Mouse (Mus musculus): ENCODE measurements around the gene Tln2. TPM values are rescaled to one million over a fixed set of nuclear protein-coding genes. Genes with fewer than 3 reads are reported as not detected.

Tln2 gene
- polyA plus RNA-seq, 1 experiment from 2014 or later, result 22.9 TPM

- Histone ChIP-seq H3K27me3 (ENCODE audit: insufficient read depth, poor library complexity, severe bottlenecking) (no peaks in the 10 kb centered on the region), H3K9me3 (no peaks in the 10 kb centered on the region), H3K36me3 (no peaks in the 10 kb centered on the region), H3K27ac (no peak overlapping the region), H3K4me1 (replicated peaks) (peaks cover 11% of the 10 kb centered on the region), H3K4me3 (no peak overlapping the region)
- no peak for DNase-seq (ENCODE audit: low spot score)
- WGBS, result 66% methylated on average over 10 of the region's 10 CpGs
Observed at GRCm38 (mm10) chr9:67191488-67192331, 367.8 kb downstream of the Tln2 start.

GRCm38 (mm10) chr9:67187686-67188085, 371.8 kb downstream of the Tln2 start:
- H3K9me3 ChIP-seq, result no peaks in the 10 kb centered on the region
- H3K27me3 ChIP-seq (ENCODE audit: insufficient read depth, poor library complexity, severe bottlenecking), result no peaks in the 10 kb centered on the region
- no peaks in the 10 kb centered on the region for H3K36me3 ChIP-seq
- WGBS, result 89% methylated on average over 5 of the region's 5 CpGs
- no peak for DNase-seq (ENCODE audit: low spot score)
- peaks cover 11% of the 10 kb centered on the region; the same call in 1 of the 2 replicates for H3K4me1 ChIP-seq (replicated peaks)
- no peak overlapping the region for H3K4me3 ChIP-seq
- no peak overlapping the region for H3K27ac ChIP-seq

- Histone ChIP-seq H3K4me1 (replicated peaks) (peaks cover 10% of the 10 kb centered on the region; the same call in 1 of the 2 replicates), H3K4me3 (no peak overlapping the region), H3K27me3 (ENCODE audit: insufficient read depth, poor library complexity, severe bottlenecking) (no peaks in the 10 kb centered on the region), H3K9me3 (no peaks in the 10 kb centered on the region), H3K27ac (no peak overlapping the region), H3K36me3 (no peaks in the 10 kb centered on the region)
- no peak for DNase-seq (ENCODE audit: low spot score)
- WGBS, result 92% methylated on average over 4 of the region's 4 CpGs
Observed at GRCm38 (mm10) chr9:67187182-67187581, 372.3 kb downstream of the Tln2 start.

GRCm38 (mm10) chr9:67184556-67184955, 374.9 kb downstream of the Tln2 start:
- no peak overlapping the region for H3K4me3 ChIP-seq
- 83% methylated on average over 2 of the region's 2 CpGs for WGBS
- no peak overlapping the region for H3K27ac ChIP-seq
- 0 out of 2 replicates have a peak, but pooled peaks cover 3% of the 10 kb centered on the region for H3K4me1 ChIP-seq (replicated peaks)
- DNase-seq (ENCODE audit: low spot score), result no peak
- no peaks in the 10 kb centered on the region for H3K36me3 ChIP-seq
- 0 out of 2 replicates have a peak, but pooled peaks cover 3% of the 10 kb centered on the region for H3K9me3 ChIP-seq
- no peaks in the 10 kb centered on the region for H3K27me3 ChIP-seq (ENCODE audit: insufficient read depth, poor library complexity, severe bottlenecking)

- DNase-seq (ENCODE audit: low spot score), result no peak
- H3K9me3 ChIP-seq, result 0 out of 2 replicates have a peak, but pooled peaks cover 3% of the 10 kb centered on the region
- H3K4me1 ChIP-seq (replicated peaks), result peaks cover 7% of the 10 kb centered on the region; the same call in 1 of the 2 replicates
- no peaks in the 10 kb centered on the region for H3K27me3 ChIP-seq (ENCODE audit: insufficient read depth, poor library complexity, severe bottlenecking)
- H3K36me3 ChIP-seq, result no peaks in the 10 kb centered on the region
- 80% methylated on average over 2 of the region's 2 CpGs for WGBS
- H3K4me3 ChIP-seq, result no peak overlapping the region
- no peak overlapping the region for H3K27ac ChIP-seq
Observed at GRCm38 (mm10) chr9:67183520-67183919, 376.0 kb downstream of the Tln2 start.

- Histone ChIP-seq H3K27me3 (ENCODE audit: insufficient read depth, poor library complexity, severe bottlenecking) (no peaks in the 10 kb centered on the region), H3K4me1 (replicated peaks) (peaks cover 9% of the 10 kb centered on the region; the same call in 1 of the 2 replicates), H3K27ac (0 out of 2 replicates have a peak overlapping the region, but pooled peaks have one; percentile 8), H3K9me3 (0 out of 2 replicates have a peak, but pooled peaks cover 3% of the 10 kb centered on the region), H3K36me3 (no peaks in the 10 kb centered on the region), H3K4me3 (no peak overlapping the region)
- WGBS, result 70% methylated on average over 6 of the region's 6 CpGs
- peak; percentile 7 for DNase-seq (ENCODE audit: low spot score)
Observed at GRCm38 (mm10) chr9:67182006-67182405, 377.5 kb downstream of the Tln2 start.

- WGBS, result 85% methylated on average over 1 of the region's 1 CpGs
- Histone ChIP-seq H3K4me1 (replicated peaks) (peaks cover 9% of the 10 kb centered on the region; the same call in 1 of the 2 replicates), H3K9me3 (0 out of 2 replicates have a peak, but pooled peaks cover 3% of the 10 kb centered on the region), H3K4me3 (no peak overlapping the region), H3K36me3 (no peaks in the 10 kb centered on the region), H3K27me3 (ENCODE audit: insufficient read depth, poor library complexity, severe bottlenecking) (no peaks in the 10 kb centered on the region), H3K27ac (0 out of 2 replicates have a peak overlapping the region, but pooled peaks have one; percentile 23)
- no peak for DNase-seq (ENCODE audit: low spot score)
Observed at GRCm38 (mm10) chr9:67178709-67179108, 380.8 kb downstream of the Tln2 start.

- Histone ChIP-seq H3K27me3 (ENCODE audit: insufficient read depth, poor library complexity, severe bottlenecking) (no peaks in the 10 kb centered on the region), H3K4me3 (no peak overlapping the region), H3K27ac (0 out of 2 replicates have a peak overlapping the region, but pooled peaks have one; percentile 23), H3K36me3 (no peaks in the 10 kb centered on the region), H3K9me3 (0 out of 2 replicates have a peak, but pooled peaks cover 3% of the 10 kb centered on the region), H3K4me1 (replicated peaks) (peaks cover 9% of the 10 kb centered on the region; the same call in 1 of the 2 replicates)
- no peak for DNase-seq (ENCODE audit: low spot score)
- 68% methylated on average over 5 of the region's 5 CpGs for WGBS
Observed at GRCm38 (mm10) chr9:67178203-67178602, 381.3 kb downstream of the Tln2 start.

GRCm38 (mm10) chr9:67176073-67176472, 383.4 kb downstream of the Tln2 start:
- 81% methylated on average over 8 of the region's 8 CpGs for WGBS
- no peak for DNase-seq (ENCODE audit: low spot score)

GRCm38 (mm10) chr9:67173816-67174215, 385.7 kb downstream of the Tln2 start:
- H3K9me3 ChIP-seq, result peaks cover 10% of the 10 kb centered on the region
- no peak for DNase-seq (ENCODE audit: low spot score)
- H3K4me3 ChIP-seq, result no peak overlapping the region
- WGBS, result 88% methylated on average over 6 of the region's 6 CpGs
- H3K4me1 ChIP-seq (replicated peaks), result peaks cover 12% of the 10 kb centered on the region
- no peaks in the 10 kb centered on the region for H3K36me3 ChIP-seq
- no peak overlapping the region for H3K27ac ChIP-seq
- no peaks in the 10 kb centered on the region for H3K27me3 ChIP-seq (ENCODE audit: insufficient read depth, poor library complexity, severe bottlenecking)

More at GRCm38 (mm10) chr9:67176073-67176472, 383.4 kb downstream of the Tln2 start:
- Histone ChIP-seq H3K9me3 (peaks cover 8% of the 10 kb centered on the region), H3K4me3 (no peak overlapping the region), H3K27ac (no peak overlapping the region), H3K27me3 (ENCODE audit: insufficient read depth, poor library complexity, severe bottlenecking) (no peaks in the 10 kb centered on the region), H3K4me1 (replicated peaks) (peaks cover 6% of the 10 kb centered on the region; the same call in 1 of the 2 replicates), H3K36me3 (no peaks in the 10 kb centered on the region)

- Histone ChIP-seq H3K4me3 (no peak overlapping the region), H3K27me3 (ENCODE audit: insufficient read depth, poor library complexity, severe bottlenecking) (no peaks in the 10 kb centered on the region), H3K36me3 (no peaks in the 10 kb centered on the region), H3K27ac (no peak overlapping the region), H3K4me1 (replicated peaks) (peaks cover 7% of the 10 kb centered on the region; the same call in 1 of the 2 replicates), H3K9me3 (peaks cover 10% of the 10 kb centered on the region)
- WGBS, result 93% methylated on average over 4 of the region's 4 CpGs
- no peak for DNase-seq (ENCODE audit: low spot score)
Observed at GRCm38 (mm10) chr9:67173154-67173553, 386.3 kb downstream of the Tln2 start.

GRCm38 (mm10) chr9:67171409-67171808, 388.1 kb downstream of the Tln2 start:
- Histone ChIP-seq H3K36me3 (no peaks in the 10 kb centered on the region), H3K4me1 (replicated peaks) (peaks cover 14% of the 10 kb centered on the region)
- 97% methylated on average over 4 of the region's 4 CpGs for WGBS

GRCm38 (mm10) chr9:67170759-67171158, 388.7 kb downstream of the Tln2 start:
- Histone ChIP-seq H3K4me3 (no peak overlapping the region), H3K36me3 (no peaks in the 10 kb centered on the region), H3K27me3 (ENCODE audit: insufficient read depth, poor library complexity, severe bottlenecking) (no peaks in the 10 kb centered on the region), H3K4me1 (replicated peaks) (peaks cover 15% of the 10 kb centered on the region), H3K27ac (no peak overlapping the region), H3K9me3 (peaks cover 10% of the 10 kb centered on the region)
- 83% methylated on average over 8 of the region's 8 CpGs for WGBS
- DNase-seq (ENCODE audit: low spot score), result no peak

More at GRCm38 (mm10) chr9:67171409-67171808, 388.1 kb downstream of the Tln2 start:
- DNase-seq (ENCODE audit: low spot score), result no peak
- H3K9me3 ChIP-seq, result peaks cover 10% of the 10 kb centered on the region
- no peak overlapping the region for H3K27ac ChIP-seq
- no peak overlapping the region for H3K4me3 ChIP-seq
- no peaks in the 10 kb centered on the region for H3K27me3 ChIP-seq (ENCODE audit: insufficient read depth, poor library complexity, severe bottlenecking)
